Mouse (Mus musculus) left cerebral cortex, postnatal 14 days (tissue): Measurements from ENCODE around the gene Arhgef12. TPM values are rescaled to one million over a fixed set of nuclear protein-coding genes. Genes with fewer than 3 reads are reported as not detected.
"Not testable (repeated sequence)": the region's sequence is repeated elsewhere in the genome, so short reads cannot be mapped to it uniquely, and the experiment has no call there.

ENCODE experiments used
- DNase-seq, 2 experiments: peaks; one replicate each; pipeline ENCODE4 v3.0.0; 2021 to 2022; ENCODE audit warnings: low spot score in 2 of 2, mixed read lengths in 1 of 2
- intact Hi-C: fragments of 180-260 bp; cut with DNase I; formaldehyde crosslinking; loops from one replicate; pipeline ENCODE4 v1.15.1; 2025
- total RNA-seq, 2 experiments: library from RNA; stranded (reverse); gene quantifications; 2 replicates each; pipeline ENCODE4 v1.2.3; 2021

The Arhgef12 gene
- total RNA-seq, 2 experiments from 2014 or later: 156 to 159 TPM

DNA sequence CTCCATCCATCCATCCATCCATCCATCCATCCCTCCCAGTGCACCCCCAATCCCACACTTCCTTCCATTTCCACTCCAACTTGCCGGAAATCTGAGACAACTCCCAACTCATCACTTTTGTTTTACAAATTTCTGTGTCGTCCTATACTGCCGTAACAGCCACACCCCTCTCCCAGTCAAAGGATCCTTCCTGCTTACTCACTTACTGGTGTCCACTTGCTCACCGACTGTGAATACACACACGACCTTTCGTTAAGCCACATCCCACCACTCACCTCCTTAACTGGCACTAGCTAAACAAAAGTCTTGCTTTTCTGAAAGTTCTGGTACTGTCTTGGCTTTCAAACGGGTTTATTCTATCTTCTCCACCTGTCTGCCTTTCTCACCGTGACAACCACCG lies 87.4 kb downstream of the Arhgef12 start:
- no peak for DNase-seq
- intact Hi-C loops: no loop called here

DNA sequence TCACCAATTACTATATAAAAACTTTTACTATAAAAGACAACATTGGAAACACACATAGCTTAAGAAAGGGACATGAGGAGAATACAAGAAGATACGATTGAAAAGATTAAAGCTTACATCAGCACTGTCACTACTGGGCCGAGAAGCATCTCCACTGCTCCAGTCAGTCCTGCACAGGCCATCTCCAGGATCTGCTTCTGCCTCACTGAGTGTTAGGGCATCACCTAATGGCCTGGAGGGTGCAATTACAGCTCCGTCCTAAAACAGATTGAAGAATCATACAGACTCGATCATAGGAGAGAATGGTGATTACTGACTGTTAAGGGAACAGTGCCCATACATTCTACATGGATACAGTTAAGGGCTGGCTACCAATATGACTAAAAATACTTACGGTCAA lies 91.3 kb downstream of the Arhgef12 start:
- DNase-seq: peak in 1 of 2 experiments; percentile 17
- intact Hi-C loops: no loop called here

DNA sequence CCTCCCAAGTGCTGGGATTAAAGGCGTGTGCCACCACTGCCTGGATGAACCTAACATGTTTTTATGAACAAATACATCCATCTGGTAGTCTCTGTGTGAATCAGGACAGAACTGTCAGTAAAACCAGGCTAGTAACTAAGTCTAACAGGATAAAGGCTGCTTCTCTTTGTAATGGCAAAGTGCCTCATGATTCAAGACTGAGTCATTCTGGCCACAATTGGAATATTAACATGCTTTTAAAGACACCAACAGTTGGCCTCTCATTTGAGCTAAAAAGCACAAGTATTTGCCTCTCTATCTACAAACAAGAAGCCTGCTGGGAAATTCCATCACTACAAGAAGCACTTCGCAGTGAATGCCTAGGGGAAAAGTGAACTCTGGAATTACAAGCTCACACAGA lies 91.7 kb downstream of the Arhgef12 start:
- intact Hi-C loops: no loop called here

DNA sequence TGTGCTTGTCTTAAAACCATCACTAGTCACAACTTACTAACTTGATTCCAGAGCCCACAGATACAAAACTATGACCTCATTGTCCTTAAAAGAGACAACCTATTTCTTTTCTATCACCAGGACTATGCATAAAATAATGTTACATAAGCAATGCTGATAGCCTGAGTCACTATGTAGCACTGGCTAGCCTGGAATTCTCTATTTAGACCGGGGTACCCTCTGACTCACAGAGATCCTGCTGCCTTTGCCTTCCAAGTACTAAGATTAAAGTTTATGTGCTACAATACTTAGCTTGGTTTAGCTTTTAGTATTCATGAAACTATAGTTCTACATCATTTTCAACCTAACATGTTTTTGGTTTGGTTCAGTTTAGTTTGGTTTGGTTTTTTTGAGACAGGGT lies 92.2 kb downstream of the Arhgef12 start:
- no peak for DNase-seq
- intact Hi-C loops: no loop called here

More for the DNA sequence above, 91.7 kb downstream of the Arhgef12 start:
- DNase-seq: no peak

DNA sequence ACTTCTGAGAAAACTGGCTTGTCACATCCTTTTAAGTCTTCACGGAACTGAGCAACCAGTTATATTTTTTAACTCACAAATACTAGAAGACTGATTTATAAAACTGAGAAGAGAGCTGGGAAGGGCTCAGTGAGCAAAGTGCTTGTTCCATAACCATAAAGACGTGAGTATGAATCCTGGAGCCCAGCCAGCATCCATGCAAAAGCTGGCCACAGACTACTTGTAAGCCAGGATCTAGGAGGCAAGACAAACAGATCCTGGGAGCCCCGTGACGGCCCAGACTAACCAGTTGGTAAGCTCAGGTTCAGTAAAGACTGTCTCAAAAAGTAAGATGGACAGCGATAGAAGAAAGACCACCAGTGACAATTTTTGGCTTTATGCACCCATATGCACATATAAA lies 94.5 kb downstream of the Arhgef12 start:
- DNase-seq: no peak
- intact Hi-C loops: no loop called here

DNA sequence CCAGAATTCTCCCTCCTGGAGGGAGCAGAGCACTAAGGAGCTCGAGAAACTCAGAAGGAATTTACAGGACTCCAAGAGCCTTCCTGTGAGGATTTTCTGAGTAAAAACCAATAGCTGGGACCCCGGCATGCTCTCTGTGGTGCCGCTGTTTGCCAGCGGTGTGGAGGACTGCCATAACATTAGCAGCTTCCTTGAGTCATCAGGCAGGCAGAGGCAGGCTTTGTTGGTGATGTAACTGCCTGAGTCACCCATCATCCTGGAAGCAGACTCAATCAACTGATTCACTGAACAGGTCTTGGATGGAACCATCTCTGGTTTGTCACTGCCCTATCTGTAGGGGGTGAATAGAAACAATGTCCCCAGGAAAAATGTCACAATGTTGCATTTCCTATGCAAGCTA lies 96.0 kb downstream of the Arhgef12 start:
- DNase-seq: peak; percentile 27 to 43

DNA sequence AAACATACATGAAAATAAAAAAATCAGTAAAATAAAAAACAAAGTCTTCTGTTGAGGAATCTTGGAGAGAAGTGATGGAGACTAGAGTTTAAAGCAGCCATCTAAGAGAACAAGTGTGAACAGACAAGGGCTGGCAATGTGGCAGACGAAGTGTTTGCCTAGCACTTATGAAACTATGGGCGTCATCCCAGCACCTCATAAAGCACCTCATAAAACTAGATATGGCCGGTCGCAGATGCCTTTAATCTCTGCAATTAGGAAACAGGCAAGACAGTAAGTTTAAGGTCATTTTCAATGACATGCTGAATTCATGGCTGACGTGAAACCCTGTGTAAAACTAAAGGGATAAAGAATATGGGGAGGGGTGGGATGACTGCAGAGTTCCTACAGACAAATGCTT lies 103.2 kb downstream of the Arhgef12 start:
- DNase-seq: no peak
- intact Hi-C loops: loop anchor here (10.0 kb wide), 1 partner anchor 281 kb away; no protein-coding TSS in a partner anchor

More for the DNA sequence above, 96.0 kb downstream of the Arhgef12 start:
- intact Hi-C loops: no loop called here

DNA sequence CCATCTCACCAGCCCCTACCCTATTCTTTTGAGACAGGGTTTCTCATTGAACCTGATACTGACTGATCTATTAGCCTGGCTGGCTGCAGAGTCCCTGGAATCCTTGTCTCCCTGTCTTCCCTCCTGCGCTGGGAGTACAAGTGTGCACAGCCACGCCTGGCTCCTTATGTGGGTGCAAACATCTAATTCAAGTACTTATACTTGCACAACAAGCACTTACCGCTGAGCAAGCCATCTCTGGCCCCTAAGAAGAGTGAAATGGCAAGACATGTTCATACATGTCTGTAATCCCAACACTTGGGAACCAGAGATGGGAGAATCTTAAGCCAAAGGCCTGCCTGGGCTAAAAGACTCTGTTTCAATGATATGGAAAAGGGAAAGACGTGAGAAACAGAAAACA lies 104.0 kb downstream of the Arhgef12 start:
- no peak for DNase-seq
- intact Hi-C loops: loop anchor here (10.0 kb wide), 1 partner anchor 282 kb away; no protein-coding TSS in a partner anchor

DNA sequence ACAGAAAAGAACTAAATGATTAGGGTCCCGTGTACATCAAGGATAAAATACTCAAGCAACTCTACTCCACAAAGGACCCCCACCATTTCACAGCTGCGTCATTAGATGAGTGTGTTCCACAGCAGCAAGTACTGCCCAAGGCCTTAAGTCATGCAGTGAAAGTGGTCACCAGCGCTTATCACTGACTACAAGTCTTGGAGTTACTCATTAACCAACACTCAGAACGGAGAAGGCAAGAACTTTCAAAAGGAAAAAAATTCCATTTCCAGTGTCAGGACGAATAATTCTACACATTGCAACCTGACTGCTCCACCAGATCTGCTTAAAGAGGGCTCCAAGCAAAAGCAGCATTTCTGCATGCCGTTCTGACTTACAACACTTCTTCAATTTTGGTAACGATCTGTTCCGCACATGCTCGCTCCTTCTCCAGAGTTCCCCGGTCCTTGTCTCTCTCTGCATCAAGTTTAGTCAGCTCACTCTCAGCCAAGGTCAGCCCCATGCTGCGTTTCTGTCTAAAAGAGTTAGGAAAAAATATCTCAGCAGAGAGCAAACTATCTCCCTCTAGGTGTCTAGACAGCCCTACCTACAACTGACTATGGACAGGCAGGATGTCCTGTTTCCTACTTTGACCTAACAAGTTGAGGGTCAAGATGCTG lies 106.3 kb downstream of the Arhgef12 start:
- intact Hi-C loops: loop anchor here (2.0 to 10.0 kb wide), 3 partner anchors 106 to 284 kb away; partner anchors contain the start of genes Arhgef12 and Pou2f3
- no peak for DNase-seq

DNA sequence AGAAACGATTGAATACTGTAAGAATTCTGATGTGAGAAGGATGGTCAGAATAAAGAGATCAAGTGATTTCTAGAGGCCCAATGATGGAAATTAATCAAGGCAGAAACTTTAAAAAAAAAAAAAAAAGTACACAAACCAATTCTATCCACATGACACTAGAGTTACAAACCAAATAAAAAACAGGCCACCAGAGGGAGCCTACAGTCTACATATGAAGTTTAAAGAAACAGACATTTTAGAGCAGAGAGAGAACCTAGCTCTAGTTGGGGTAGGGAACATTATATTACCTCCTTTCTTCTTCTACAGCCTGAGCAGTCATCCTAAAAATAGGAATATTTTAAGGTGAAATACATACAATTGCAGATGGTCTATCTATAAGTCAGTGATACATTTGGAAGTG lies 107.0 kb downstream of the Arhgef12 start:
- intact Hi-C loops: loop anchor here (2.0 to 10.0 kb wide), 3 partner anchors 107 to 285 kb away; partner anchors contain the start of genes Arhgef12 and Pou2f3
- DNase-seq: peak; percentile 80 to 94

DNA sequence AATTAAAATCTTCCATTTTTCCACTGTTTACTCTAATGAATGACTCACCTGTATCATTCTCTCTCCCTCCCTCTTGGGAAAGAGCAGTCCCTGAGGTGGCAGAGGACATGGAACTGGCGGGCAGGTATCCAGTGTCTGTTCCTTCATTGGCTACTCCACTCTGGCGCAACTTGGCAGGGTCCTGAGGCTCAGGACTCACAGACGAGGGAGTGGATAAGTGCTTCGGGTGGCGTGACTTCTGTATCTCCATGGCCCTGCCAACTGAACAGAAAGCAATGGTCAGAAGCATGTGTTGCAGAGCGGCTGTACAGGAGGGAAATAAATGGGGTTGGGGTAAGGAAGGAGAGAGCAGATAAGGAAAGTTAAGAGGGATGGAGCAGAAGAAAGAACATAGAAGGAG lies 109.5 kb downstream of the Arhgef12 start:
- no peak for DNase-seq
- intact Hi-C loops: no loop called here

DNA sequence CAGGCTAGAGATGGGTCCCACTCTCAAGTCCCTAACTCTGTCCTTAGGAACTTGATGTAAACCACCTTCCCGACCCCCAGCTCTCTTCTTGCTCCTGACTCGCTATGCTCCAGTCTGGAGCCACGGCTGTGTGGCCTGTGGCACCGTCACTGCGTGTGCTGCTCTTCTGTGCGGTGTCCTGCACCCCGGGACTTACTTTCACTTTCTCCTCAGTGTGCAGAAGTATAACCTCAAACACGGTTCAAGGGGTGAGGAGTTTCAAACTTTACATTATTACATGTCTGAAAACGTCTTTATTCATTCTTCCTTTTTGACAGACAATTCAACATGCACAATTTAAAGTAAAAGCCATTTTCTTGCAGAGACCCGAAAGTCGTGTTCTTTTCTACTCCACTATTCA lies 111.7 kb downstream of the Arhgef12 start:
- intact Hi-C loops: no loop called here

DNA sequence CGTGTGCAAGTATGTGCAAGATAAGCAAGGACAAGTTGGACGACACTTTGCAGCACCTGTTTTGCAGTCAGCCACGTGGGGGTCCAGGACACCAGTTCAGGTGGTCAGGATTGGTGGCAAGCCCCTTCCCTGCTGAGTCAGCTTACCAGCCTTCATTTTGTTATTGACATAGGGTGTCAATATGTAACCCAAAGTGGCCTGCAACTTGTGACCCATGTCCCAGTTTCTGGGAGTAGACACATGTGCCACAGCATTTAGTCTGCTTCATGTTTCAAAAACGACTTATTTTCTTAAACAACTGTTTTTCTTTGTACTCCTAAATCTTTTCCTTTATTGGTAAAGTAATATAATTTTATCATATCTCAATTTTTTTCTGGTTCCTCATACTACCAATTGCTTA lies 112.3 kb downstream of the Arhgef12 start:
- DNase-seq: no peak
- intact Hi-C loops: no loop called here

More for the DNA sequence above, 111.7 kb downstream of the Arhgef12 start:
- no peak for DNase-seq

DNA sequence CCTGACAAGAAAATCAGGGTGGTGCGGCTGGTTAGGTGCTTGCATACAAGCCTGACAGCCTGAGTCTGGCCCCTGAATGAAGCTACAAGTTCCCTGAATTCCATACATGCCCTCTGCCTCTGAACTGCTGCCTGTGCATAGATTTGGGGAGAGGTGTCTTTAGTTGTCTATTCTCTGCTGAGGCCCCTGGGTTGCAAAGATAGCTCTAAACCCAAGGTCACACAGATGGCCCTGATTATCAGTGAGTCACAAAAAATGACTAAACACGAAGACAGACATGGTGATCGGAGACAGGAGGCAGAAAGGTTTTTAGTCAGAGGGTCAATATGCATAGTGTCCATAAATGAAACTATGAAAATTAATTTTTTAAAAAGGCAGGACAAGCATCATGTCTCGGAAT lies 113.4 kb downstream of the Arhgef12 start:
- no peak for DNase-seq
- intact Hi-C loops: no loop called here

DNA sequence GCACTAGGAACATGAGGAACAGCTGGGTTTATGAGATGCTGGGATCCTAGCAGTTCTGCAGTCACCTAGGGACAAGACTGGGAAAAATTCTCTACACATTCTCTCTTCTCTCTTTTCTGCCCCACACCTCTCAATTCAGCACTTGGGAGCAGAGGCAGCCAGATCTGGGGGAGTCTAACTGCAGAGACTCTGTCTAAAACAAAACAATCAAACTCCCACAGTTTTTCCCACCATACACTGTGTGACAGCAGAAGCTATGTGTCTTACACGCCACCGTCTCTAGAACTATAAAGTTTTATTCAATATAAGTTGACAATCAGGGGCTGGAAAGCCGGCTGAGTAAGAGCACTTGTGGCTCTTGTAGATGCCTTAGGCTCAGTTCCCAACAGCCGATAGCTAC lies 119.1 kb downstream of the Arhgef12 start:
- no peak for DNase-seq
- intact Hi-C loops: no loop called here

DNA sequence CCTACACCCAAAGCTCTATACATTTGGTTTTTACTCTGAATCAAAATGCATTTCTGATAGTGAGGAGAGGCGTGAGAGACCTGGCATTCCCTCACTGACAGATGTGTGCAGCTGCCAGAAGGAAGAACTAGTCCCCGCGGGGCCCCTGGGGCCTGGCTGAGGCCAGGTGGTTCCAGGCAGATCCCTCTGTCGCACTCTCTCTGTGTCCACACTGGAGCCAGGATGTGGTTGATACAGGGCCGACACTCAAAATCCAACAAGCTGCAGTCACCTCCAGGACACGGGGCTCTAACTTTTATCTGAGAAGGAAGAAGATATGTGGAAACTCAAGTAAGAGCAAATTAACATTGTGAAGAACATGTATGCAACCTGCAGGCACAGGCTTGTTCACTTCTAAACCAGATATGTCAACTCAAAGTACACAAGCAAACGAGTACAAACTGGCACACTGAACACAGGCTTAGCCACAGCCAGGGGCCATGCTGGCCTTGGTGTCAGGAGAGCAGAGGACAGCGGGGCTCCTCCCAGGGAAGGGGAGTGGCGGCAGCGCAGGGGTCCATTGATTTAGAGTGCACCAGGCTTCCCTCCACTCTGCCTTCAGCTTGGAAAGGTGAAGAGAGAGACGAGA lies 138.0 kb downstream of the Arhgef12 start:
- DNase-seq: no peak
- intact Hi-C loops: no loop called here

DNA sequence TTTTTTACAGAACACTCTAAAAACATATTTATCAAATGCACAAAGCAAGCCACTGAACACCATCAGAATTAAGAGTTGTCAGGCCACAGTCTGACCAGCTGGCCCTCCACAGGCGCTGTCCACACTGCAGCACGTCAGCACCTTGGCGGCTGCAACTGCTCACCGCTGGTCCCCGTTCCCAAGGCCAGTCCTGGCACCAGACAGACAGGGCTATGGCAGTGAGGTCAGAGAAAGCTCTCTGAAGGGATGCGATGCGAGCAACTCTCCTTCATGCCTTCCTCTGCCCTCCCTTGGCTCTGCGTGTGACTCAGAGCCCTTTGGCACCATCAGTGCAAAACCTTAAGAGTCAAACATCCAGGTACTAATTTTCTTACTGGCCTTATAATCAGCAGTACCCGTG lies 139.3 kb downstream of the Arhgef12 start:
- DNase-seq: no peak
- intact Hi-C loops: no loop called here

DNA sequence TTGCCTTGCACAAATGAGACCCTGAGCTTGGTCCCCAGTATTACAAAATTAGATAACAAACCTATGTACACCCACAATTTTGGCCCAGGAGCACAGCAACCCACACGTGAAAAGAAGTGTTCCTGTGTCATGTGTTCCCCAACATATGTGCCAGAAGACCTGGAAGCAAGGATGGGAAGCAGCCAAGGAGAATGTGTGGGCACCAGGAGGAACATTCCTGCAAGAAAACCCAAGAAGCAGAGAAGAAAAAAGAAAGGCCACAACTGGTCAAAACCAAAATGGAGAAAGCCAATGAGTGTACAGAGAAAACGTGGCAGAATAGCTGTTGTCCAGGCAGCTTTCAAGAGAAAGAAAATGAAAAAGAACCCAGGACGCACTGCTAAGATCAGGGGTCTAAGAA lies 142.2 kb downstream of the Arhgef12 start:
- peak; percentile 37 to 69 for DNase-seq
- intact Hi-C loops: not testable (repeated sequence)

DNA sequence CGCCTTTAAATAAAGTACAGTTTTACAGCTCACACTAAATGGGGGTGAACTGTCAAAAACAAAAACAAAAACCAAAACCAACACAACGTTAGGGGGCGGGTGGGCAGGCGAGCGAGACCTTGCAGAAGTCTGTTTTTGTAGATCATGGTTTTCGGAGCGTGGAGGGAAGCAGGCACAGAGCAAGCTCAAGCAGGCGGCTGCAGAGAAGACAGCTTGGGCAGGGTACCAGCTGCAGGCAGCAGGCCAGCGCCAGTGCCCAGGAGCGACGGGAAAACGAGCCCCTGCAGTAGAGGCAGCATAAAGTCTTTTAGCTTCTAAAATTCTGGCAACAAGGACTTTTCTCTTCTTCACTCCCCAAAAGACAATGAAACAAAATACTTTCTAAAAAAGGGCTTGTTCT lies 142.7 kb downstream of the Arhgef12 start:
- intact Hi-C loops: no loop called here

DNA sequence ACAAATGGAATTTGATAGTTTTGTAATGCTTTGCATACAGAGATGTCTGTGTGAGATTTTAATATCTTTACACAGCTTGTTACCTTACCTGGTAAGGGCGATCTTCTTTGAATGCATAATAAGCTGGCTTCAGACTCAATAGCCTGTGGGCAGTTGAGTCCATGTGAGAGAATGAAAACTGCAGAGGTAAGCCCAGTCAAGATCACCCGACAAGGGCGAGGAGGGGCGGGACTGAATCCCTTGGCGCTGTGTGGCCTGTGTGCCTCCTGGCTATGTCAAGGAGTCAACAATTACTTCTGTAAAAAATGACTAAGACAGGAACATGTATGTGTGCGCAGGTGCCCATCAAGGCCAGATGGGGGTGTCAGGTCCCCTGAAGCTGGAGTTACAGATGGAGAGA lies 144.5 kb downstream of the Arhgef12 start:
- intact Hi-C loops: no loop called here

More for the DNA sequence above, 142.7 kb downstream of the Arhgef12 start:
- DNase-seq: peak; percentile 71 to 75

DNA sequence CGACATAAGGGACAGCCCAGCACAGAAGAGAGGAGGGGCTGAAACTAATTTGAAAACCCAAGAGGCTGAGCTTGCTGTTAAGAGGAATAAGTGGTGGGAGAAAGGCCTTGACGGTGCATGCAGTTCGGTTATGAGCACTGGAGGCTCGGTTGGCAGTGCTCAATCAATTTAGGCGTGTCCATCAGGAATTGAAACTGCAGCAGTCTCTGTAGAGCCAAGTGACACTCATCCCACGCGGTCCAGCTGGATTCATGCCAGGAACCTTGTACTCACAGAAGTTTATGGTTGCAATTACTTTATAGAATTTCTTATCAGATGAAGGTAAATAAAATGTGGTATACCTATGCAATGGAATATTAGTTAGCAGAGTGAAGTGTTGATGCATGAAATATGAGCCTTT lies 148.6 kb downstream of the Arhgef12 start:
- intact Hi-C loops: no loop called here
- no peak for DNase-seq

More for the DNA sequence above, 144.5 kb downstream of the Arhgef12 start:
- no peak for DNase-seq
